Mouse (Mus musculus) gastrocnemius, postnatal 14 days (tissue): ENCODE measurements around the gene Rin1. TPM values are rescaled to one million over a fixed set of nuclear protein-coding genes. Genes with fewer than 3 reads are reported as not detected.
A peak's percentile ranks its signal among the peaks of the same experiment; 100 is the strongest.

Experiments
- DNase-seq: peaks from one replicate; pipeline ENCODE4 v3.0.0; 2021; ENCODE audit warnings: mixed read lengths
- intact Hi-C: fragments of 180-260 bp; cut with DNase I; formaldehyde crosslinking; loops from one replicate; pipeline ENCODE4 v1.15.1; 2025; ENCODE audit warnings: low total_unique reads
- total RNA-seq, 2 experiments: library from RNA; stranded (reverse); gene quantifications; 2 replicates each; pipeline ENCODE4 v1.2.3; 2021

Rin1 gene
- total RNA-seq, 2 experiments from 2014 or later = 0.55 to 1.1 TPM

GRCm38 (mm10) chr19:5039301-5040114 lies 10.8 kb upstream of the Rin1 start:
- intact Hi-C loops = no loop called here
- no peak for DNase-seq

DNA sequence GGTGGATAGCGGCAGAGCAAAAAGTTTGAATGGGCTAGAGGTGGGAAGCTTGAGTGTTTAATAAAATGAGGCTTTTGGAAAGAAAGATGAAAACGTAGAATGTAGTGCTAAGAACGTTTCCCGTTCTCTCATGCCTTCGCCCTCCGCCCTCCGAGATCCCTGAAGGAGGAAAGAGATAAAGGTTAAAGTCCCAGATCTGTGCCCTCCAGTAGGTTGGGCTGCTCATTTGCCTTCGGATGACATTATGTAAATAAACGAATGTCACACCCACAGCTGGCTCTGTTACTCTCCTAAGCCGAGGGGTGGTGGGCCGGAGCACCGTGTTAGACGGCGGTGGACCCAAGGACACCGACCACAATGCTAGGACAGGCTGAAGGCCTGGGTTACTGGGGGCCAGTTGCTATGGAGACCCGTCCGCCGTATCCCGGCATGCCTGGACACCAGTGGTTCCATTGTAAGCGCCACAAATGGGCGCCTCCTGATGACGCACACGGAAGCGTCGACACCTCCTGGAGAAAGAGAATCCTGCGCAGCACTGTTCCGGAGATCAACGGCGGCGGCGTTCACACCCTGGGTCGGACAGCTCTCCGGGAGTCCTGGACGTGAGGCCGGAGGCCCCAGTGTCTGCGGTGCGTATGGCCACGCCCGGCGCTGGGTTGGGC lies 9.3 kb upstream of the Rin1 start, which contains the start of gene Brms1:
Gene Brms1, plus strand, starts transcription at position 493 of the 662 bp plus-strand sequence.
- intact Hi-C loops = no loop called here
- DNase-seq = peak; percentile 91

DNA sequence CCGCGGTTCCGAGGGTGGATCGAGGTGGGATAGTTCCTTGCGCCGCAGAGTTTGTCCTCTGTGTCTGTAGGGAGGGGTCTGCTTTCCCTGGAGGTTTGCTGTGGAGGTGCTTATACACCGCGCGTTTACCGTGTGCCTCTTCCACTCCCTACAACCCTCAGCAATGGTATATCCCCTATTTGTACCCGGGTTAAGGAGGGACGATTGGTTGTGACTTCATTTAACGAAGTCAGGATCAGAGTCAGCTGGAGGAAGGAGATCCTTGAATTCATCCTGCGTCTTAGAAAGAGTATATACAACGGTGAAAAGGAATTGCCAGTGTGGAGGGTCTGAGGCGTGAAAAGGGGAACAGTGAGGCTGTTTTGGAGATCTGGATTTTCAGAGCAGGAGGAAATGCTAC lies 8.7 kb upstream of the Rin1 start:
- intact Hi-C loops = no loop called here
- DNase-seq = no peak

DNA sequence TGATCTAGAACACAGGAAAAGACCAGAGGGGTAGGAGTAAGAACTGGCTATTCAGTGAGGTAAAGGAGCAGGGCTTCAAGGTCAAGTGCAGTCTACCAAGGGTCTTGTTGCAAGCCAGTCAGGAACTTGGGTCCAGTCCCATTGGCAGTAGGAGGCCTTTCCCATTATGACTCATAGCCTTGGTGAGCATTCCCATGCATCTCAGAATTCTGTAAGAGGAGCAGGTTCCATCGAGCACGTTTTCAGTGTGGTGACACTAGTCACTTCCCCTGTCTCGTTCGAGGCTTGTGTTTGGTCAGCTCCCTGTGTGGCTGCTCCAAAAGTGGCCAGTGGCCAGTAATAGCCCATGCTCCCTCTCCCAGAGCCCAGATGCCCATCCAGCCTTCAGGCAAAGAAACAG lies 4.8 kb upstream of the Rin1 start:
- intact Hi-C loops = no loop called here
- no peak for DNase-seq

GRCm38 (mm10) chr19:5048138-5049056 lies 1.9 kb upstream of the Rin1 start:
- intact Hi-C loops = no loop called here

GRCm38 (mm10) chr19:5049325-5049724 lies 956 bp upstream of the Rin1 start:
- intact Hi-C loops = no loop called here
- DNase-seq = no peak

More at GRCm38 (mm10) chr19:5048138-5049056, 1.9 kb upstream of the Rin1 start:
- no peak for DNase-seq

DNA sequence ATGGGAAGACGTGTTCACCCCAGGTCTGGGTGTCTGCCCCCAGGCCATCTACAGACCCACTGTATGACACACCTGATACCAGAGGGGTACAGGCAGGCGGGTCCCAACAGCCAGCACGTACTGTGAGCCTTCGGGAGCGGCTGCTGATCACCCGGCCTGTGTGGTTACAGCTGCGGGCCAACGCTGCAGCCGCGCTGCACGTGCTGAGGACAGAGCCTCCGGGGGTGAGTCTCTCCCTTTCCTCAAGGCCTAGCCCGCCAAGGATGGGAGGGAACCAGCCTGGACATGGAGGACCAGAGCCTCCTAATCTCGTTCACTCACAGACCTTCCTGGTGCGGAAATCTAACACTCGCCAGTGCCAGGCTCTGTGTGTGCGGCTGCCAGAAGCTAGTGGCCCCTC lies 750 bp downstream of the Rin1 start:
- intact Hi-C loops = no loop called here
- no peak for DNase-seq

GRCm38 (mm10) chr19:5051515-5051914 lies 1.2 kb downstream of the Rin1 start:
- intact Hi-C loops = no loop called here
- DNase-seq = no peak

GRCm38 (mm10) chr19:5052166-5052822 lies 2.0 kb downstream of the Rin1 start:
- intact Hi-C loops = no loop called here
- no peak for DNase-seq

- intact Hi-C loops = no loop called here
- DNase-seq = no peak
Measured at GRCm38 (mm10) chr19:5052853-5053252, 2.6 kb downstream of the Rin1 start.

- DNase-seq = no peak
- intact Hi-C loops = no loop called here
Measured at GRCm38 (mm10) chr19:5053909-5054308, 3.6 kb downstream of the Rin1 start.

DNA sequence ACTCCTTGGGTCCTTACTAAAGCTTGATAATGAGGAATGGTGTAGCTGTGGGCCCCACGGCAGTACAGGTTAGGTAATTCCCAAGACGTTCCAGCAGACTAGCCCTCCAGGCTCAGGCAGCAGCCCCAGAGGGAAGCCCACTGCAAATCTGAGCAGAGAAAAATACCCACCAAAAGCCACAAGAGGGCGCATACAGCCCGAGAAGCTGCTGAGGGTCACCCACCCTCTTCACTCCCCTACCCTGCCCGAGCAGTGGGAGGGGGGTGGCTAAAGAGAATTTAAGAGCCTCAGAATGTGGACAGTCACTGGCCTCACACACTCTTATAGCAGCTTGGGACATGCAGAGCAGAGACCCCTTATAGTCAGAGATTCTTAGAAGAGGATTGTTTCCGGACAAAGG lies 6.0 kb downstream of the Rin1 start:
- intact Hi-C loops = no loop called here
- peak; percentile 34 for DNase-seq

- intact Hi-C loops = no loop called here
Measured at GRCm38 (mm10) chr19:5057876-5058775, 7.8 kb downstream of the Rin1 start.

GRCm38 (mm10) chr19:5058801-5059771 lies 8.8 kb downstream of the Rin1 start:
- no peak for DNase-seq
- intact Hi-C loops = no loop called here

More at GRCm38 (mm10) chr19:5057876-5058775, 7.8 kb downstream of the Rin1 start:
- DNase-seq = no peak

GRCm38 (mm10) chr19:5060365-5061330 lies 10.4 kb downstream of the Rin1 start:
- intact Hi-C loops = no loop called here
- peak; percentile 61 for DNase-seq

- no peak for DNase-seq
- intact Hi-C loops = no loop called here
Measured at GRCm38 (mm10) chr19:5062041-5062440, 11.8 kb downstream of the Rin1 start.
